ENCODE assay signal across 1 mouse cellular context in the genomic region with DNA sequence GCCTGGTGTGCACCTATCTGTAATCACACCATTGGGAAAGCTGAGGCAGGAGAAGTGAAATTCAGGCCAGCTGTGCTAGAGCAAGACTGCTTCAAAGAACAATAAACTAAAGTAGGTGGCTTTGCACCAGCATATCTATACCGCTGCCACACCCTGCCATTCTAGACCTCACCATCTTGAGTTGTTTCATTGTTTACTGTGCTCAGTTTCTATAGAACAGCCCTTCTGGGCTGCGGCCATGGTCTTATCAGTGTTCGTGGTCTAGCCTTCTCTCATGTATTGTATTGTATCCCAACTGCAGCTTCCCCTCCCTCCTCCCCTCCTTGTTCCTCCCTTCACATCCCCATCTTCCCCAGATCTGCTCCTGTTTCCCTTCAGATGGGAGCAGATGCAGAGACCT.
TF ChIP-seq lines count a peak whose summit lies in the region.

No protein-coding gene starts in this region.

TF ChIP-seq in MEL, 35 proteins besides CTCF, POLR2A, EP300 and RAD21 (continued from another document):
- TF ChIP-seq TBP (IDR thresholded peaks at IDR 0.05; ENCODE audit: low read depth, low read length) (0 out of 2 replicates have a peak, but pooled peaks have one; percentile 28), ELF1 (IDR thresholded peaks at IDR 0.05; ENCODE audit: low read depth, low read length) (no peak), MAX (IDR thresholded peaks at IDR 0.05; ENCODE audit: low read length) (0 out of 2 replicates have a peak, but pooled peaks have one; percentile 27), MXI1 (IDR thresholded peaks at IDR 0.05; ENCODE audit: low read depth, low read length) (peak; percentile 34; the same call in 1 of the 2 replicates), GATA1 (IDR thresholded peaks at IDR 0.05; ENCODE audit: low read depth, low read length) (peak; percentile 61), USF1 (IDR thresholded peaks at IDR 0.05; ENCODE audit: low read depth, low read length) (no peak), POLR2AphosphoS2 (IDR thresholded peaks at IDR 0.05; ENCODE audit: low read length) (no peak), MAZ (IDR thresholded peaks at IDR 0.05; ENCODE audit: low read depth, low read length) (peak; percentile 50; the same call in 1 of the 2 replicates), MYC (IDR thresholded peaks at IDR 0.05; ENCODE audit: low read depth, low read length) (peak; percentile 36; the same call in 1 of the 2 replicates)
